Mouse (Mus musculus) liver, embryonic 15.5 days (tissue): ENCODE results near the gene Ap3b2. TPM values are rescaled to one million over a fixed set of nuclear protein-coding genes. Genes with fewer than 3 reads are reported as not detected.

Source experiments
- ATAC-seq: fragments of 200-750 bp; cut with Nextera tagmentation; 2 replicates; pipeline ENCODE4 v1.8.0; 2017; ENCODE audit warnings: moderate number of reproducible peaks, mild to moderate bottlenecking, moderate library complexity; ENCODE audit not compliant: insufficient read depth
- H3K27ac ChIP-seq: fragments of 300-500 bp; sonication (generic); replicated peaks from 2 replicates; pipeline ENCODE4 v1.5.1; 2015; ENCODE audit warnings: mild to moderate bottlenecking, inconsistent platforms
- H3K27me3 ChIP-seq: fragments of 300-500 bp; sonication (generic); 2 replicates; pipeline ENCODE4 v1.6.1; 2015; ENCODE audit warnings: mild to moderate bottlenecking, inconsistent platforms
- H3K36me3 ChIP-seq: fragments of 300-500 bp; sonication (generic); replicated peaks from 2 replicates; pipeline ENCODE4 v1.6.1; 2015; ENCODE audit warnings: moderate library complexity, mild to moderate bottlenecking, inconsistent platforms
- H3K4me1 ChIP-seq: fragments of 300-500 bp; sonication (generic); replicated peaks from 2 replicates; pipeline ENCODE4 v1.6.1; 2015; ENCODE audit warnings: inconsistent platforms
- H3K4me2 ChIP-seq: fragments of 300-500 bp; sonication (generic); 2 replicates; pipeline ENCODE4 v1.6.1; 2015; ENCODE audit warnings: moderate library complexity, mild to moderate bottlenecking, inconsistent platforms
- H3K4me3 ChIP-seq: fragments of 300-500 bp; sonication (generic); replicated peaks from 2 replicates; pipeline ENCODE4 v1.5.1; 2015; ENCODE audit warnings: mild to moderate bottlenecking, inconsistent platforms
- H3K9ac ChIP-seq: fragments of 300-500 bp; sonication (generic); 2 replicates; pipeline ENCODE4 v1.6.1; 2015; ENCODE audit warnings: moderate library complexity, mild to moderate bottlenecking, inconsistent platforms
- H3K9me3 ChIP-seq: fragments of 300-500 bp; sonication (generic); replicated peaks from 2 replicates; pipeline ENCODE4 v1.6.1; 2016; ENCODE audit warnings: inconsistent platforms
- WGBS: fragments of 180-500 bp; shearing (Covaris S2); methylation state at CpG from one replicate; pipeline ENCODE4 v1.1.7; 2015; ENCODE audit warnings: mixed read lengths; ENCODE audit not compliant: insufficient replicate concordance; 5-methylcytosine and 5-hydroxymethylcytosine counted together
- polyA plus RNA-seq: library from polyadenylated mRNA; unstranded; fragments of >200 nt; fragmentation: Nextera tagmentation; extraction: Ambion mirVana; gene quantifications from 2 replicates; pipeline ENCODE4 v1.2.1, GENCODE M21; 2015

The Ap3b2 gene
- polyA plus RNA-seq = 0.08 and 0.09 TPM in 2 replicates

DNA sequence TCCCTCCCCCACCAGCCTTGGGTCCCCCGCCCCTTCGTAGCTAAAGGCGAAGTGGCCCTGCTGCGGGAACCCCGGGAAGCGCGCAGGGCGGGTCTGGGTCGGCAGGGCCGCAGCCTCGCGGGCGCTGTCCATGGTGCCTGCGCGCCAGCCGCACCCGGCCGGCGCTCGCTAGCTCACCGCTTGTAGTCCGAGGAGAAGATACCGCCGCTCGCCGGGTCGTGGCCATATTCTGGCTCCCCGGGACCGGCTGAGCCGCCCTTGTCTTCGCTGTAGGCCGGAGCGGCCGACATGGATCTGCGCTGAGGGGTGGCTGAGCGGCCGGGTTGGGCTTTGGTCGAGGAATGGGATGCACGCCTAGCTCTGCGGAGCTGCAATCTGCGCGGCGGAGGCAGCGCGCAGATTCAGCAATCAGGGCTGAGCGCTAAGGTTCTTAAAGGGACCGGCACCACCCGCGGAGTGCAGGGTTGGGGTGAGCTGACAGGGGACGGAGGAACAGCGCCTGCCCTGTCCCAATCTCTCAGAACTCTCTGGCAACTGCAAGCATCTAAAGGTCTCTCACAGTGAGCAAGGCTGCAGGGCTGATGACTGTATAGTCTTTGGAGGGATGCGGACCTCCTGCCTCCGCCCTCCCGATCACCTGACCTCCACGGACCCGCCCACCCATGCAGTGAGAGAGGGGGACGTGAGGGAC, at the start of gene Ap3b2:
TSS of gene Ap3b2 (minus strand) at position 595 of the 691 bp plus-strand sequence.
- Histone ChIP-seq H3K36me3 (no peaks in the 10 kb centered on the region), H3K9ac (no peak within 1 kb of the TSS), H3K27ac (no peak within 1 kb of the TSS), H3K4me3 (peak within 1 kb of the TSS; percentile 47), H3K4me1 (no peaks in the 10 kb centered on the region), H3K9me3 (no peaks in the 10 kb centered on the region), H3K27me3 (peaks cover 52% of the 10 kb centered on the region), H3K4me2 (peak within 1 kb of the TSS; percentile 64)
- under 1% methylated on average over 57 of the region's 57 CpGs for WGBS
- ATAC-seq = no peak

DNA sequence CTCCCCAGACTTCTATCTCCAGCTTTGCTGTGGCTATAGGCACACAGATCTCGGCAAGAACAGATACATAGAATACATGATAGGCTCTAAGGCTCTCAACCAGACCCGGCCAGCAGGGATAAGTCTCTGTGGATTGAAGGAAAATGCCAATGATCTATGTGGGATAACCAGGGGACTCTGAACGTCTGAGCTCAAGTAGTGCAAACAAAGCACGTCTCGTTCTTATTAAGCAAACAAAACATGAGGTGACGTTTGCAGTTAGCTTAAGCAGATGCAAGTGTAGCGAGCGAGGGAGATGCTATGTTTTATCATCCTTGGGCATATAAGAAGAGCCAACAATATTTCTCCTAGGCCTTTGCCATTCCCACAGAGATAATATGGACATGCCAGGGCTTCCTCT, 49.2 kb upstream of the Ap3b2 start:
- Histone ChIP-seq H3K4me1 (no peaks in the 10 kb centered on the region), H3K4me3 (no peak overlapping the region), H3K9me3 (no peaks in the 10 kb centered on the region), H3K36me3 (no peaks in the 10 kb centered on the region), H3K9ac (no peak overlapping the region), H3K27me3 (no peaks in the 10 kb centered on the region), H3K27ac (no peak overlapping the region), H3K4me2 (no peak overlapping the region)
- no peak for ATAC-seq
- WGBS = 63% methylated on average over 8 of the region's 8 CpGs

DNA sequence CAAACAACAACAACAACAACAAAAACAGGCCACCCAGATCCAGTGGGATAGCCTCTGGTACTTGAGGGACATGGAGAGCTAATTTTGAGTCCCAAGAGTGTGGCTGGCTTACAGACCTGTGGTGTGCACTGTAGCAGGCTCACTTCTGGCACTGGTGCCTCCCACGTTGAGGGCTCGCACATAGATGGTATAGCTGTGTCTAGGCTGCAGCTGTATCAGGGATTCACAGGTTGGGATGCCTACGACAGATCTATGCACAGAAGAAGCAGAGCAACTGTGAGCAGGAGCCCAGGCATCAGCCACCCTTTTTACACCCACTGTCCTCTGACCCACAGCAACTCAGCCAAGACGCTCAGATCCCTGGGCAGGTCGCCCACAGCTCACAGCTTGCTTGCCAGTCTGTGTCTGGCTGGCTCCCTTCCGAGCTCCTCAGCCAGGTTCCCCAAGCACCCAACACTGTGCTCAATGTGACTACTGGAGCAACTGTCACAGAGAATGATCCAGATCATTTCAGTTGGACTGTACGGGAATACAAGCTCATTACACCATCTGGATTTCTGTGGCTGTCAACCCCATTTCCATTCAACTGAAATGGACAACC, 48.3 kb upstream of the Ap3b2 start:
- Histone ChIP-seq H3K36me3 (no peaks in the 10 kb centered on the region), H3K27ac (no peak overlapping the region), H3K9me3 (no peaks in the 10 kb centered on the region), H3K27me3 (no peaks in the 10 kb centered on the region), H3K4me2 (no peak overlapping the region), H3K4me1 (peaks cover 4% of the 10 kb centered on the region; the same call in 1 of the 2 replicates), H3K4me3 (no peak overlapping the region), H3K9ac (no peak overlapping the region)
- no peak for ATAC-seq
- WGBS = 62% methylated on average over 7 of the region's 7 CpGs

DNA sequence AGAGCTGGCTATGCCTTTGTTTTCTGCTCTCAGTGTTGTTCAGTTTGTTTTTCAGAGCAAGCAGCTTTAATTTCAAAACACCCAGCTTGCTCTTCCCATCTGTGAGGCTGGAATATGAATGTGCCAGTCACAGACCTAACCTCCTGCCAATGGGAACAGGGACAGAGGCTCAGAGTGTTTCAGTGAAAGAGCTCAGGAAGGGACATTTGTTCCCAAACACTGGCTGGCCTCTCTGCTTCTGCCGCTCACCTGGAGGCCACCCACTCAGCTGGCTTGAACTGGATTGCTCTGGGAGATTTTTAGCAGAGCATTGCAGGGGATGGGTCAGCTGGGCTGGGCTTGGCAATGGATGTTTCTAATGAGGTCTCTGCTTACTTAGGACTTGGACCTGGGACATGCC, 47.3 kb upstream of the Ap3b2 start:
- no peak overlapping the region for H3K4me2 ChIP-seq
- ATAC-seq = no peak
- no peak overlapping the region for H3K9ac ChIP-seq
- 53% methylated on average over 1 of the region's 1 CpGs for WGBS
- peaks cover 6% of the 10 kb centered on the region; the same call in 1 of the 2 replicates for H3K4me1 ChIP-seq
- no peaks in the 10 kb centered on the region for H3K36me3 ChIP-seq
- no peak overlapping the region for H3K27ac ChIP-seq
- H3K4me3 ChIP-seq = no peak overlapping the region
- H3K27me3 ChIP-seq = no peaks in the 10 kb centered on the region
- H3K9me3 ChIP-seq = no peaks in the 10 kb centered on the region

DNA sequence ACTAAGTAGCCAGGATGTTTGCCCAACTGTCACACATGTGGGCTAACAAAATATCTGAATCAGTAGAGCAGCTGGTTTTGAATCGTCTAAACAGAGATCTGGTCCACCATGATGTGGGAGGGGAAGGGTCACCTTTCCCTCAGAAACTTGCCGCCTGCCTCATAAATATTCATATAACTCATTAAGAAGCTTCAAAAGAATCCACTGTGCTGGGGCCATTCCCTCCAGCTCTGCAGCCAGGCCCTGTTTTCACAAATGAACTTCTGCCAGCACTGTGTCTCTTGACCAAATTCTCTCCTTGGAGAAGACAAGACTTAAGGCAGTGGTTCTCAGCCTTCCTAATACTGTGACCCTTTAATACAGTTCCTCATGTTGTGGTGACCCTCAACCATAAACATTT, 45.8 kb upstream of the Ap3b2 start:
- no peaks in the 10 kb centered on the region for H3K27me3 ChIP-seq
- ATAC-seq = no peak
- WGBS = 61% methylated on average over 2 of the region's 2 CpGs

DNA sequence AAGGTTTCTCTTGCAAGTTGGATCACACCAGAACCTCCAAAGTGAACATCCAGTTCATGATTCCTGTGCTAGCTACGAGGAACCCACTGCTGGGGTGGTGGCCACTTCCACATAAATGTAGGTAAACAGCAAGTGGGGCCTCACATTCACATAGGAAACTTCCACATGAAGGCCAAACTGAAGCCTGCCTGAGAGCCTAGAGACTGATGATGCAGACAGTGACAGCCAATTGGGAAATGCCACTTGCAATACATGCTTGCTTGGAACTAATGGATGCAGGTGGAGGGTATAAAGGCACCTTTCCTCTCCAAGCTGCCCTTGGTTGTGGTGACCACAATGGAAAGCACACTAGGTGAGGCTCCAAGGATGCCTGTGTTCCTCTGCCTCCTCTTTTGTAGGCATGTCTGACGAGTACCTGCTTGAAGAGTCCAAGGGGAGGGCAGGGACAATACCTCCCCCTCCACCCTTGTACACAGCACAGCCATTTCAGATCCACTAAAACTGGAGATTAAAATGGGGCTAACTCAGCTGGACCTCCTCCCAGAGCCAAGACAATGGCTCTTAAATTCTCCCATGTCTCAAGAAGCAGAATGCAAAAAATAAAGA, 44.4 kb upstream of the Ap3b2 start:
- H3K36me3 ChIP-seq = peaks cover 26% of the 10 kb centered on the region
- WGBS = 51% methylated on average over 2 of the region's 2 CpGs
- no peaks in the 10 kb centered on the region for H3K27me3 ChIP-seq
- H3K9ac ChIP-seq = no peak overlapping the region
- no peak for ATAC-seq
- no peak overlapping the region for H3K27ac ChIP-seq
- no peak overlapping the region for H3K4me3 ChIP-seq
- H3K4me1 ChIP-seq = peaks cover 6% of the 10 kb centered on the region; the same call in 1 of the 2 replicates
- no peaks in the 10 kb centered on the region for H3K9me3 ChIP-seq
- H3K4me2 ChIP-seq = no peak overlapping the region

More for the DNA sequence above, 45.8 kb upstream of the Ap3b2 start:
- Histone ChIP-seq H3K9me3 (no peaks in the 10 kb centered on the region), H3K9ac (no peak overlapping the region), H3K36me3 (peaks cover 12% of the 10 kb centered on the region), H3K4me3 (no peak overlapping the region), H3K4me2 (no peak overlapping the region), H3K27ac (no peak overlapping the region), H3K4me1 (peaks cover 6% of the 10 kb centered on the region; the same call in 1 of the 2 replicates)

DNA sequence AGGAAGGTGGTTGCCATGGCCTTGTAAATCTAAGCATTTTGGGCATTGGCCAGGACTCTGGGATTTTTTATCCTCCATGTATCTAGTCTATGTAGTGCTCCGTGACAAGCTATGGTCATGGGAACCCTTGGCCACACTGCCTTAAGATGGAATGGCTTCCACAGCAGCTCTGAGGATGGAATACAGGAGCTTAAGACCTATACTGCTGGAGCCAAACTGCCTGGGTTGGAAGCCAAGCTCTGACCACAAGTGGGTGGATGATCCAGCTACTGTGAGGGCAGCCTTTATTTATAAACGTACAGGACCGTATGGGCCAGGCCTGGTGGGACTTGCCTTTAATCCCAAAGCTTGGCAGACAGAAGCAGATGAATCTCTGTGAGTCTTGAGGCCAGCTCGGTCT, 42.8 kb upstream of the Ap3b2 start:
- Histone ChIP-seq H3K4me2 (no peak overlapping the region), H3K4me1 (peaks cover 6% of the 10 kb centered on the region; the same call in 1 of the 2 replicates), H3K9ac (no peak overlapping the region), H3K27ac (no peak overlapping the region), H3K36me3 (peaks cover 42% of the 10 kb centered on the region), H3K4me3 (no peak overlapping the region), H3K9me3 (no peaks in the 10 kb centered on the region), H3K27me3 (no peaks in the 10 kb centered on the region)
- 85% methylated on average over 4 of the region's 4 CpGs for WGBS
- ATAC-seq = no peak

DNA sequence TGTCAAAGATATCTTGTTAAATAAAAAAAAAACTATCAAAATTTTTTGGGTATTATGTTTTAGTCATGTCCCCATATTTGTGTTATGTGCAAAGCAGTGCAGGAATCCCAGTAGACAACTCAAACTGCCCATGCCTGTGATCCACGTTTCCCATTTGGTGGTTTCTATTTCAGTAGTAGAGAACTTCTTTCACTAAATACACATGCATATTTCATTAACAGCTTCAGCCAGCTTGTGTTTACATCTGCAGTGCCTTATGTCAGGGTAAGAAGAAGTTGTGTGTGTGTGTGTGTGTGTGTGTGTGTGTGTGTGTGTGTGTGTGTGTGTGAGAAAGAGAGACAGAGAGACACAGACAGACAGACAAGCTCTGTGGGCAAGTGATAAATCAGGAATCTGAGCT, 37.7 kb upstream of the Ap3b2 start:
- Histone ChIP-seq H3K27ac (no peak overlapping the region), H3K36me3 (peaks cover 86% of the 10 kb centered on the region), H3K4me3 (no peak overlapping the region), H3K9me3 (no peaks in the 10 kb centered on the region), H3K27me3 (no peaks in the 10 kb centered on the region), H3K4me2 (no peak overlapping the region), H3K4me1 (no peaks in the 10 kb centered on the region), H3K9ac (no peak overlapping the region)
- 75% methylated on average over 1 of the region's 1 CpGs for WGBS
- no peak for ATAC-seq

DNA sequence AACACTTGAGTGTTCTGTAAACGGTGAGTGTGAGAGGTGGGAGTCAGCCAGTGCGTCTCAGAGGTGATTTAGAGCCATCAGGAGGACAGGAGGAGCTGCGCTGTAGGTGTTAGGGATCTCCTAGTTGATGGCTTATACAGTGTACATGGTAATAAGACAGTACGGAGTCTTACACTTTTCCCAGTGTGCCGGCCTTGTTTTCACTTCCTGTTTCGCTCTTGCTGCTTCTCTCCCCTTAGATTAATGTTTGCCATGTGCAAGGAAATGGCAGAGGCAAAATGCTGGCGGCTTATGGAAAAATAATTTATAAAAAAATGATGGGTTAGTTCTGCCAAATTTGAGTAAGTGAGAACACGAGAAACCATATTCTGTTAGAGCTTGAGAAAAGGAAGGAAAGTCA, 35.2 kb upstream of the Ap3b2 start:
- no peak for ATAC-seq
- no peak overlapping the region for H3K4me2 ChIP-seq
- H3K4me3 ChIP-seq = no peak overlapping the region
- H3K27me3 ChIP-seq = no peaks in the 10 kb centered on the region
- peaks cover 12% of the 10 kb centered on the region for H3K4me1 ChIP-seq
- peaks cover 77% of the 10 kb centered on the region for H3K36me3 ChIP-seq
- WGBS = 81% methylated on average over 8 of the region's 8 CpGs
- H3K27ac ChIP-seq = no peak overlapping the region
- H3K9ac ChIP-seq = no peak overlapping the region
- no peaks in the 10 kb centered on the region for H3K9me3 ChIP-seq

DNA sequence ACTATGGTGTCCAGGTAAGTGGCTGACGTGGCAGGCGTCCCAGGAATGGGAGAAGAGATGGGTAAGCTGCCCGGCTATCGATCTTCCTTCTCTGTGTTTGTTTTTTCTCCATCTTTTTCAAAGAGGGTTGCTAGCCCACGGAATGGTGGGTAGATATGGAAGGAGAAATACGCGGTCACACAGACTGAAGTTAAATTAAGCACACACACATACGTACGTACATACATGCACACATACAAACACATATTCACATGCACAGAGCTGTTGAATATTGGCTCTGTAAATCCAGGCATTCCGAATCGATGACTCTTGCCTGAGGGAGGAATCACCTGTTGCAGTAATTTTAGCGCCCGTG, 29.9 kb upstream of the Ap3b2 start:
- Histone ChIP-seq H3K36me3 (peaks cover 26% of the 10 kb centered on the region), H3K4me1 (peaks cover 25% of the 10 kb centered on the region), H3K9me3 (no peaks in the 10 kb centered on the region), H3K27ac (peak overlapping the region; percentile 74), H3K4me3 (peak overlapping the region; percentile 72), H3K9ac (peak overlapping the region; percentile 74), H3K27me3 (peaks cover 5% of the 10 kb centered on the region; the same call in 1 of the 2 replicates), H3K4me2 (peak overlapping the region; percentile 87)
- WGBS = 5% methylated on average over 13 of the region's 13 CpGs
- ATAC-seq = peak; percentile 28; the same call in 1 of the 2 replicates

DNA sequence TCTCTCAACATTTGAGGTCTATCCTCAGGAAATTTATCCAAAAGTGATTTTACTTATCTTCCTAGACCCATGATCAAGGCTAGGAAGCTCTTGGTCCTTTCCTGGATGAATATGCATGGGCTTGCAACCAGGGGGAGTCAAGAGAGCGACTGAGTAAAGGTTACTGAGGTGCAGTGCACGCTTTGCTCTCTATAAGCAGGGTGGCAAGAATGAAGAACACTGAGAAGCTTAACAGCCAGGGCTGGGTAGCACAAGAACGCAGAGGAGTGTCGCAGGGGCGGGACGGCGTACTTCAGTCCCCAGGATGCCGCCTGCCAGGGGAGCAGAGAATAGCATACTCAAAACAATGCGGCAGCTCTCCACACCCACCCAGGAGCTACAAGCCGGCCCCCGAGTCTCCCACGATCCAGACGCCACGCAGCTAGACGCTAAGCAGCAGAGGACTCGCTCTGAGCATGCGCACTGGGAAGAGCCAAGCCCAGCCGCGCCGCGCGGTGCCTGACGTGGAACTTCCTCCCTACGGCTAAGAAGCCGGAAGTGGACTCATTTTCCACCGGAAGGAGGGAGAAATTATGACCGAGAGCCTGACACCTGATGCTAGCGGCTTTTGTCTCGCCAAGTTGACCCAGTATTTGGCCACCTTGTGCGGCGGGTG, 29.4 kb upstream of the Ap3b2 start:
- WGBS = under 1% methylated on average over 31 of the region's 31 CpGs
- ATAC-seq = peak; percentile 93
- peak overlapping the region; percentile 72 for H3K4me3 ChIP-seq

More for the DNA sequence above, 29.4 kb upstream of the Ap3b2 start:
- peaks cover 22% of the 10 kb centered on the region for H3K36me3 ChIP-seq
- peaks cover 25% of the 10 kb centered on the region for H3K4me1 ChIP-seq
- peaks cover 5% of the 10 kb centered on the region; the same call in 1 of the 2 replicates for H3K27me3 ChIP-seq
- H3K9ac ChIP-seq = peak overlapping the region; percentile 74
- H3K4me2 ChIP-seq = peak overlapping the region; percentile 87
- H3K27ac ChIP-seq = peak overlapping the region; percentile 84
- H3K9me3 ChIP-seq = no peaks in the 10 kb centered on the region
